9 mouse cellular contexts compared by ENCODE assay signal in genomic region chr14:27145171-27146045, GRCm38 (mm10). TPM values are rescaled to one million over a fixed set of nuclear protein-coding genes. Genes with fewer than 3 reads are reported as not detected.
A peak's percentile ranks its signal among the peaks of the same experiment; 100 is the strongest.
DNase-seq lines count a peak whose midpoint lies in the region; ATAC-seq and TF ChIP-seq lines count a peak whose summit lies in the region.
"Had no signal": no experiment of that assay in that cellular context is flagged by ENCODE, and none has a peak within 500 bp of the region (broad histone marks: within the 10 kb centered on the region; RNA-seq: fewer than 3 reads in every experiment).

No protein-coding gene starts in this region.

- no peak for TF ChIP-seq POLR2A in heart, adult 2 months (IDR thresholded peaks at IDR 0.05; ENCODE audit: insufficient read depth, low read depth, low read length)

- no peaks in the 10 kb centered on the region for H3K27me3 ChIP-seq in heart, adult 2 months (ENCODE audit: control insufficient read depth, insufficient read depth, low read length)
- H3K27me3 ChIP-seq in limb, embryonic 15.5 days = no peaks in the 10 kb centered on the region
- H3K27me3 ChIP-seq in forebrain, embryonic 16.5 days (replicated peaks; ENCODE audit: control insufficient read depth, insufficient read depth, low read length) = no peaks in the 10 kb centered on the region

- peak; percentile 28 for DNase-seq in embryo, embryonic 11 days
- DNase-seq in embryo, embryonic 10 days (ENCODE audit: low spot score) = no peak
- peak; percentile 41 for DNase-seq in R1 (ENCODE audit: low read depth, low spot score)
- peak; percentile 54 to 63 for DNase-seq in heart, adult 2 months
- no peak for DNase-seq in layer of hippocampus, postnatal 25 days (ENCODE audit: extremely low spot score in 1 of 2, low spot score in 1 of 2)
- DNase-seq: kidney, postnatal 25 days had no signal

- 0 out of 2 replicates have a peak, but pooled peaks have one; percentile 34 for TF ChIP-seq EP300 in heart, adult 2 months (IDR thresholded peaks at IDR 0.05; ENCODE audit: insufficient read depth, low read depth, low read length)

- TF ChIP-seq CTCF in heart, adult 2 months (IDR thresholded peaks at IDR 0.05) = no peak

- H3K79me2 ChIP-seq in heart, adult 2 months (replicated peaks; ENCODE audit: control insufficient read depth, insufficient read depth, low read length) = no peaks in the 10 kb centered on the region

- peak; percentile 52; the same call in 1 of the 2 replicates for ATAC-seq in limb, embryonic 15.5 days (ENCODE audit: insufficient number of reproducible peaks, low FRiP score, low TSS enrichment, low read depth)
- ATAC-seq in forebrain, embryonic 16.5 days = no peak
- no peak for ATAC-seq in monocyte, adult 5-6 weeks (replicated peaks; ENCODE audit: insufficient number of reproducible peaks, low FRiP score, low TSS enrichment, poor library complexity, severe bottlenecking)

- no peaks in the 10 kb centered on the region for H3K36me3 ChIP-seq in heart, adult 2 months (ENCODE audit: control insufficient read depth, insufficient read depth, low read length)
- H3K36me3 ChIP-seq in limb, embryonic 15.5 days = no peaks in the 10 kb centered on the region
- H3K36me3 ChIP-seq in forebrain, embryonic 16.5 days (ENCODE audit: control insufficient read depth, insufficient read depth) = no peaks in the 10 kb centered on the region

- H3K4me2 ChIP-seq in limb, embryonic 15.5 days = no peak overlapping the region
- H3K4me2 ChIP-seq in forebrain, embryonic 16.5 days (ENCODE audit: low read length) = no peak overlapping the region

- H3K9me3 ChIP-seq in limb, embryonic 15.5 days = no peaks in the 10 kb centered on the region
- no peaks in the 10 kb centered on the region for H3K9me3 ChIP-seq in forebrain, embryonic 16.5 days (ENCODE audit: control insufficient read depth, low read length)

- no peak overlapping the region for H3K9ac ChIP-seq in heart, adult 2 months (ENCODE audit: low read depth, low read length)
- no peak overlapping the region for H3K9ac ChIP-seq in limb, embryonic 15.5 days
- H3K9ac ChIP-seq in forebrain, embryonic 16.5 days (replicated peaks; ENCODE audit: low read depth, low read length) = no peak overlapping the region

- no peak overlapping the region for H3K4me3 ChIP-seq in heart, adult 2 months
- H3K4me3 ChIP-seq in limb, embryonic 15.5 days = no peak overlapping the region
- H3K4me3 ChIP-seq in forebrain, embryonic 16.5 days (replicated peaks; ENCODE audit: low read length) = no peak overlapping the region

- H3K27ac ChIP-seq in heart, adult 2 months = peak overlapping the region; percentile 28
- H3K27ac ChIP-seq in limb, embryonic 15.5 days = peak overlapping the region; percentile 14
- no peak overlapping the region for H3K27ac ChIP-seq in forebrain, embryonic 16.5 days (ENCODE audit: low read length)

- intact Hi-C loops in heart, adult 2 months (cut with DNase I) = no loop called here

- 50% methylated on average over 8 of the region's 8 CpGs for WGBS in heart, adult 2 months
- WGBS in limb, embryonic 15.5 days = 37% methylated on average over 8 of the region's 8 CpGs
- 63% methylated on average over 8 of the region's 8 CpGs for WGBS in forebrain, embryonic 16.5 days

- peaks cover 9% of the 10 kb centered on the region for H3K4me1 ChIP-seq in heart, adult 2 months (ENCODE audit: control insufficient read depth, insufficient read depth, low read length)
- peaks cover 18% of the 10 kb centered on the region for H3K4me1 ChIP-seq in limb, embryonic 15.5 days
- no peaks in the 10 kb centered on the region for H3K4me1 ChIP-seq in forebrain, embryonic 16.5 days (replicated peaks; ENCODE audit: control insufficient read depth, insufficient read depth, low read length)

RNA-seq across cellular contexts. Expression of gene Arhgef3, which starts 30.7 kb away (rescaled TPM):
- 10 to 100 TPM; 23.0 to 27.8 TPM for total RNA-seq in heart, adult 2 months (2021)
- 11.1 and 21.3 TPM in 2 replicates for polyA plus RNA-seq in heart, adult 2 months (2012; rRNA removed)
- 19.7 and 19.9 TPM in 2 replicates for polyA plus RNA-seq in limb, embryonic 15.5 days (2015; fragmentation: Nextera tagmentation; extraction: Ambion mirVana)
- 10 to 100 TPM; 61.4 to 77.2 TPM for total RNA-seq in layer of hippocampus, postnatal 25 days (2021)
- polyA plus RNA-seq in forebrain, embryonic 16.5 days (2015; fragmentation: Nextera tagmentation; extraction: Ambion mirVana) = 5.1 and 5.4 TPM in 2 replicates
- total RNA-seq in monocyte, adult 5-6 weeks (2017) = 243 to 292 TPM (median 261 TPM) in 3 replicates

Comparison
In these comparisons a context has a peak if more than half of its experiments do, and no peak if none do; other contexts are left out.
1. DNase-seq: peak in embryo, embryonic 11 days (single experiment), R1 (single experiment) and heart, adult 2 months (2 of 2); none in embryo, embryonic 10 days (single experiment) and layer of hippocampus, postnatal 25 days (0 of 2).